Mouse (Mus musculus) urinary bladder, adult 2 months (tissue): ENCODE measurements around the gene Tspan1. TPM values are rescaled to one million over a fixed set of nuclear protein-coding genes. Genes with fewer than 3 reads are reported as not detected.

Experiments used
- DNase-seq: peaks from one replicate; pipeline ENCODE4 v3.0.0; 2022; ENCODE audit warnings: low spot score
- polyA plus RNA-seq: library from polyadenylated mRNA; depleted of rRNA; stranded (reverse); fragments of >200 nt; gene quantifications from 2 replicates; pipeline ENCODE4 v1.2.3, GENCODE M21; 2012; rRNA removed

Gene Tspan1
- 0.62 and 0.83 TPM in 2 replicates for polyA plus RNA-seq

- DNase-seq, result no peak
These were observed at the start of gene Tspan1 for GRCm38 (mm10) chr4:116167404-116167803. Gene Tspan1 (minus strand): TSS chr4:116167601.

- DNase-seq, result no peak
These were observed 49.6 kb upstream of the Tspan1 start for GRCm38 (mm10) chr4:116217046-116217445.

- DNase-seq, result no peak
These were observed 48.6 kb upstream of the Tspan1 start for GRCm38 (mm10) chr4:116215895-116216605.

- DNase-seq, result no peak
These were observed 41.5 kb upstream of the Tspan1 start for GRCm38 (mm10) chr4:116208891-116209290.

GRCm38 (mm10) chr4:116206531-116206930, 39.1 kb upstream of the Tspan1 start:
- no peak for DNase-seq

DNA sequence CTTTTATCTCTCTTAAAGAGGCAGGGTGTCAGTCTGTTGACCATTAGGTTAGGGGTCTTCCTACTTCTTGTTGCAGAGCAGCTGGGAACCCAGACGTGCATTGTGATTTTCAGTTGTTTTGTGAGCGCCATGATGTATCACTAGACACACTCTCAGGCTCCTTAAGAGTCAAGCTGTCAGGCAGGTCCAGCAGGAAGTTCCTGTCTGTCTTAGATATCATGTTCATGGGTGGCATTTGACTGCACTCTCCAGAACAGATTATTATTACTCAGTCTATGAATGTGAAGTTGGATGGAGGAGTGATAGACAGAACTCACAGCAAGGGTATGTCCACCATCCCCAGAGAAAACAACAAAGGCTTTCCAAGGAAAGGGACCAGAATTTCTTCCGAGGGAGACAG, 37.0 kb upstream of the Tspan1 start:
- DNase-seq, result no peak

DNA sequence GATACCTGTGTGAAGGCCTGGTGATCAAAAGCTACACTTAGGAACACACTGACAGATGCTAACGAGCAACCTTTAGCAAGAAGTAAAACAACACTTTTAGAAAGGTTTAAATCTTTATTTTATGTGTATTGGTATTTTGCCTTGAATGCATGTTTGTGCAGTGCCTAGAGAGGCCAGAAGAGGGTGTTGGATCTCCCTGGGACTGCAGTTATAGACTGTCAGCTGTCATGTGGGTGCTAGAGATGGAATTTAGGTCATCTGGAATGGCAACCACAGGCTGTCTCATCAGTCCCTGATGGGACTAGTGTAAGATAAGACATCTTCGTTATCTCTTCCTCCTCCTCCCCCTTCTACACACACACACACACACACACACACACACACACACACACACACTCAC, 31.0 kb upstream of the Tspan1 start:
- no peak for DNase-seq

DNA sequence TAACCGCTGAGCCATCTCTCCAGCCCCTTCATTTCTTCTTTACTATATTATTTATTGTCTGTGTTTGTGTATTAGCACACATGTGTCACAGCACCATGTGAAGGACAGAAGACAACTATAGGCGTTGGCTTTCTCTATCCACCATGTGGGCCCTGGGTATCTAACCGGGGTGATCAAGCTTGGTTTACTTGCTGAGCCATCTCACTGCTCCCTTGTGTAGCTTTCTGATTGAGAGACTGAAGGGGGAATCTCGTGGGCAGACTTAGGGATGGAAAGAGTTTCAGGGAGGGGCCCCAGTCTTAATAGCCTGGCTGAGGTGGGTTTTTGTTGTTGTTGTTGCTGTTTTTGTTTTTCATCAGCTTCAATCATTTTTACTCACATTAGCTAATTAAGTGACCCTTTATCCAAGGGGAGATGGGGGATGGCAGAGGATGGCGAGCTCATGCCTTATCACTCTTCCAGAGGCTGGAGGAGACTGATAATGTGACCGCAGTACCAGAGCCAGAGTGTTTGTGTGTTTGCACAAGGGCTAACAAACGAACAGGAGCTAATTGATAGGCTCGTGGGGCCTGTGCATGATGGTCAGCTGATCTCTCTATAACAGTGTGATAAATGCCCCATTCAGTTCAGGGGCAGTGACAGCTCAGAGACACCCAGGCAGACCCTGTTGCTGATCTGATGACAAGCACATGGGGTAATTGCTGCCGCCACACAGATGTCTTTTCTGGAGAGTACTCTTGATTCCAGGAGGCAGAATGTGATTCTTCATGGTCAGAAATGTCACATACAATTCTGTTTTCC, 26.4 kb upstream of the Tspan1 start:
- DNase-seq, result no peak

GRCm38 (mm10) chr4:116192286-116192835, 25.0 kb upstream of the Tspan1 start:
- DNase-seq, result no peak

DNA sequence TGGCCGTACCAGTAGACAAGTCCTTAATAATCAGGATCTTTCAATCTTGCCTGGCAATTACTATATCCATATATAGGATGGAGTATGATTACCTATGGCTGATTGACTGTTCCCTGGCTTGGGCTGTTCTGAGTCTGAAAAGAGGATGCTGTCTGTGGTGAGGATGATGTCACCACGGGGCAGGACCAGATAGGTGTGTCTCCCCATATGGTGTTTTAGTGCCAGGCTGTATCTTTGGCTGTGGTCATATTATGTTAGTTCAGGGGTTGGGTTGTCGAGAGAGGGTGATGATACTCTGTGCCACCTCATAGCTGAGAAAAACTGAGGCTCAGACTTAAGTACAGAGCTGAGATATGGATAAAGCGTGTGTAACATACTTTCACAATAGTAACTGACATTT, 17.7 kb upstream of the Tspan1 start:
- no peak for DNase-seq

DNA sequence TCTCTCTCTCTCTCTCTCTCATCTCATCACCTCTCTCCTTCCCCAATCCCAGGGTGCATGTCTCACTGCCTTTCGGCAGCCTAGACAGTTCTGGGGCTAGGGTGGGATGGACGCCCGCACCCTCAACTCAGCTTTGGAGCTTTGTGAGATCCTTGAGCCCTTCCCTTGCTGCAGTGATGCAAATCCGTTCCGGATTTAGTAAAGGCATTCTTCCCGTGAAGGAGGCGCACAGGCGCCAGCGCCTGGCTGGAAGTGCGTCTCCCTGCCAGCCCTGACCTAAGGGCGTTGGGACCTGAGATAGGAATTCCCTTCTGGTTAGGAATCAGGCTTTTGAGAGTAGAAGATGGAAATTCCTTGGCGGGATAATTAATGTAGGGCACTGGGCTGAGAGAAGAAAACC, 15.3 kb upstream of the Tspan1 start:
- no peak for DNase-seq

DNA sequence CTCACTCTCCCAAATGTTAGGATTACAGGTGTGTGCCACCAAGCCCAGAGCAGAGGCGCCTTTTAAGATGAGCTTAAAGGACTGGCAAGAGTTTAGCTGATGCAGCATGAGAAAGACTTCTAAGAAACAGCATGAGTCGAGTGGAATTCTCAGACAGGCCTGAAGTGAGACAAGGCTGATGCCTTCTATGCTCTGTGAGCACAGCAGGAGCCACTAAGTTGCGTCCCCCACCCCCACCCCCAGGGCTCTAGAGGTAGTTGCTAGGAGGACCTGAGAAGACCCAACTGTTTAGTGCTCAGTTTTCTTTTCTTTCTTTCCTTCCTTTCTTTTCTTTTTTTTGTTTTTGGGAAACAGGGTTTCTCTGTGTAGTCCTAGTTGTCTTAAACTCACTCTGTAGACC, 14.7 kb upstream of the Tspan1 start:
- no peak for DNase-seq

- DNase-seq, result no peak
These were observed 9.7 kb upstream of the Tspan1 start for GRCm38 (mm10) chr4:116177140-116177539.

DNA sequence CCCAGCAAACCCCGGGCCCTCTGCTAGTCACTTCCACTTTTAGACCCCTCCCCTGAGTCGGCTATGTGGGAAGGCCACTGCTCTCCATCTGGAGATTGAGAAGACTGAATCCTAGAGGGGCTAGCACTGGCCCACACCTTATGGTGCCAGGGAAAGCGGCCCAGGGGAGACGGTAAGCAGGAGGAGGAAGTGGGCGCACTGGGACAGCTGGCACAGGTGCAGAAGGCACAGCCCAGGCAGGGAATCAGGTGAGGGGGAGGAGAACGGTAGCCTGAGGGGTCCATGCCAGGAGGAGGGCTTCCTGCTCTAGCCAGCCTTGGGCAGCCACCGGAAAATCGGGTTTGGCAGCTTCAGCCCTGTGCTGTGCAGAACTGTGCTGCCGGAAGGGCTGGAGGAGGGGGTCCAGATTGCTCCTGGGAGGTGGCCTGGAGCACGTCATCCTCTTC, 9.2 kb upstream of the Tspan1 start:
- peak; percentile 59 for DNase-seq

- DNase-seq, result no peak
These were observed 8.5 kb upstream of the Tspan1 start for GRCm38 (mm10) chr4:116175711-116176542.

DNA sequence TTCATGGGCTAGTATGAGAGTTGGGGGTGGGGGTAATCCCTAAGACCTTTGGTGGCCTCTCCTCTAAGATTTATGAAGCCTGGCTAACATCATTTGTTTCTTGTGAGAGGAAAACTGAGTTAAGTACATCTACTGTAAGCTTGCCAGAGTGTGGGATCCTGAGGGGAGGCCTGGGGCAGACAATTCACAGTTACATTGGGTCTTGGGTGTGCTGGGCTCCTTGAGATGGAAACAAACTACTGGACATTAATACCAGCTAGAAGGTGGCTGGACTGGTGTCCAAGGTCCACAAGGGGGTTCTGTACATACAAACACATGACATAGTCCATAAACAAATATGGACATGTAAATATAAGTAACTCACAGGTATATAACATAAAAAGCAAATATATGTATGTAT, 7.7 kb upstream of the Tspan1 start:
- DNase-seq, result no peak

- DNase-seq, result no peak
These were observed 7.2 kb upstream of the Tspan1 start for GRCm38 (mm10) chr4:116174466-116175116.

GRCm38 (mm10) chr4:116173752-116174151, 6.4 kb upstream of the Tspan1 start:
- no peak for DNase-seq

DNA sequence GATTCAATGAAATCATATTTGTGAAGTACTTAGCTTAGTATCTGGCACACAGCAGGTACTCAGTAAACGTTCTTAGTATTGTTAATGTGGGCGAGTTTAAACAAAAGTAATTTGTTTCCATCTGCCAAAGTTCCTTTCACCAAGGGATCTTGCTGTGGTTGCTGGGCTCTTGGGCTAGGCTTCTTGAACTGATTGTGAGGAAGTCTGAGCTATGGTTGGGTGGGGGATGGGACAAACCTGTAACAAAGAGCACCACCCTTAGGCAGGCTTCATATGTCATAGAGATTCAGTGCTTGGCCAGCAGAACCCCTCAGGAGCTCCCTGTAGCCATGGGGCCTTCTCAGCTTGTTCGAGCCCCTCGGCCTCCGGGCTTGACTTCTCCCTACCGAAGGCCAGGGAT, 5.7 kb upstream of the Tspan1 start, which contains the start of the genes 1700042G07Rik and Gm49337:
TSS of gene 1700042G07Rik (plus strand) at position 301 of the 400 bp plus-strand sequence.
TSS of gene Gm49337 (plus strand) at position 313 of the 400 bp plus-strand sequence.
- no peak for DNase-seq

DNA sequence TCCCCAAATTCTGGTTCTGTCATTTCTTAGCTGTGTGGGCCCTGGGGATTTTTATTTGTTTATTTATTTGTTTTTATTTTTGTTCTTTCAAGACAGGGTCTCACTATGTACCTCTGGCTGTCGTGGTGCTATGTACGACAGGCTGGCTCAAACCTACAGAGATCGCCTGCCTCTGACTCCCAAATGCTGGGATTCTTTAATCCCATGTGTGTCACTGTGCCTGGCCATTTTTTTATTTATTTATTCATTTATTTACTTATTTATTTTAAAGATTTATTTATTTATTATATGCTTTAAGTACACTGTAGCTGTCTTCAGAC, 1.9 kb upstream of the Tspan1 start:
- DNase-seq, result no peak

DNA sequence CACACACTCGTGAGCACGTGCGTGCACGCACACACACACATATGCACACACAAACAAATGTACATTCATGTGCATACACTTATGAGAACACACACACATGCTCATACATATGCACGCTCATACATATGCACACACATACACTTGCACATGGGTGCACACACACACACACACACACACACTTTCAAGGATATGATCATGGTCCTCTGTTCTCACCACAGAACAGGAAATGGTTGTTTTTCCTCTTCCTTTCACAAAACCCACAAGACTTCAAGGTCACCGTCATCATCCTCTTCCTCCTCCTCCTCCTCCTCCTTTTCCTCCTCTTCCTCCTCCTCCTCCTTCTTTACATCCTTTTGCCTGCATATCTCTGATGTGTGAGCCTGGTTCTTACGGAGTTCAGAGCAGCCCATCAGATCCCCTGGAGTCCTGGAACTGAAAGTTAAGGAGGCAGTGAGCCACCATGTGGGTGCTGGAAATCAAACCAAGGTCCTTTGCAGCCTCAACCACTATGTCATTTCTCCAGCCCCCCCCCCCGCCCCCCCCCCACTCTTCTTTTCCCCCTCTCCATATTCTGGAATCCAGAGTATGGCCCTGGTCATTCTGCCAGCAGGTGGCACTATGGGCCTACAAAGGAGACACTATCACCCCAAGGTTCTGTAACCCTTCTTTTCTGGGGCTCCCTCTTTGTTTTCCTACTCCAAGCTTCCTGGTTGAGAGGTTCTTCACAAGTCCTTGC, 1.4 kb upstream of the Tspan1 start:
- DNase-seq, result no peak
